Mouse (Mus musculus) spleen, adult 18-20 months (tissue): ENCODE measurements at regions not wholly inside any gene's neighbourhood (a gene's known extent, or its start where the extent isn't known, plus 50 kb on each side); places are given as distances from the start of the nearest gene placed in this dataset.

ENCODE experiments used
- DNase-seq, 2 experiments: peaks; one replicate each; pipeline ENCODE4 v3.0.0; 2022; ENCODE audit warnings: mixed read lengths in 2 of 2

DNA sequence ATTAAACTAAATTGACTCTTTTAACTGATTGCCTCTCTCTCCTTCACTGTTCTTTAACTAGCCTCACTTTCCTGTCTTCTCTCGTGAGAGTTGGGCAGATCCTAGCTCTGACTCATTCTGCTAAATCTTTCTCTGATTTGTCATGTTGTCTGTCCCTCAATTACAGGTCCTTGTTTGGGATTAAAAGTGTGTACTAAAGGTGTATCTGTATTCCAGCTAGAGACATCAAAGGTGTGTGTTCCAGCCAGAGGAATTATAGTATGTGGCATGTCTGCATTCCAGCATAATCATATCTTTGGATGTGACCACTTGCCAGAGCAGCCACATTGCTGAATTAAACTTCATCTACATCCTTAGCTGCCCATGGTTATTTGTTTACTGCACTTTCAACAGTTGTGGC is 167.5 kb upstream of the Fam83b start:
- no peak for DNase-seq

GRCm38 (mm10) chr9:76733812-76734211 is 166.9 kb upstream of the Fam83b start:
- no peak for DNase-seq

DNA sequence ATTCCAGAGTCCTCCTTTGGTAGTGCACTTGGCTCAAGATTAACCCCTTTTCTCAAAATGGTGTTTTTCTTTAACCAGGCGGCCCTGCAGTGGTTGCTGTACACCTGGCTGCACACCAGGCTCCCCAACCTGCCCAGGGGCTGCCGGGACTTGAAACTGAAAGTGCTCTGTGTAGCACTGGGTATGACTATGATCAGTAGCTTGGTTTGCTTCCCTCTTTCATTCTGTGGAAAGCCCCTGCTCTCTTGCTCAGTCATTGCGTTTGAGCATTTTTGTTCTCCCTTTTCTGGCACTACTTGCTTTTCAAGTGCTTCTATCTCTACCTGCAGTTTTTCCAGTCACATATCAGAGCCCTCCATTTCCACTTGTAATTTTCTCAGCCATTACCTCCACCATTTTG is 156.0 kb upstream of the Fam83b start:
- DNase-seq: no peak

GRCm38 (mm10) chr9:76715852-76716251 is 148.9 kb upstream of the Fam83b start:
- no peak for DNase-seq

DNA sequence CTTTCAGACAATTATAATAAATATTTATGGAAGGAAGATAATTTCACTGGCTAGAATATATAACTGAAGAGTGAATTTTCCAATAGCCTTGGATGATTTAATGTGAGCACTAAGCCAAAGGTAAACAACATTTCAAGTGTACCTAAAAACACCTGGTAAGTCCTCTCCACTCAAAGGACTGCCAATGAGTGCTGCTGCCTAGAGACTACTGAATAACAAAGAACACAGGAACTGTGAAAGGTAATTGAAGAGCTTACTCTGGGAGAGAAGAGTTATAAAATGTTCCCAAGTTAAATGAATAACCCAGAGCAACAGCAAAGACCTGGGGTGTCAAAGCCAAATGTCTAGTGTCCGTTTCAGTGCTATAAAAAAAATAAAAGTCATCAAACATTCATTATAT is 139.5 kb upstream of the Fam83b start:
- no peak for DNase-seq

GRCm38 (mm10) chr9:76705786-76706185 is 138.9 kb upstream of the Fam83b start:
- DNase-seq: no peak

DNA sequence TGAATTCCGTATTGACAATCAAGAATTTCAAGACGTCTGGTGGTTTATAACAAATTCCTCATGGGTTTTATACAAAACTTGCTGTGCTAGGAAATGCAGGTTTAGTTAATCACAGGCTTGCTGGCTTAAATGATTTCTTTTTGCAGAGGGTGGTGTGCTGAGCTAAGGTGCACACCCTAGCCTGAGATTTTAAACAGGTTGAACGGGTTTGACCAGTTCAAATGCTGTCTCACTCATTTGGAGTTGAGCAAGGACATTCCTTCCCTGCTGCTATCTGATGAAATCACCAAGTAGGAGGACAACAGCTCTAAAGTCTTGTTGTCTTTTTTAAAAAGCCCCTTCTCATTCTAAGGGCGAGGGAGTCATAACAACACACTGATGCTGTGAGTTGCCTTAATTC is 128.6 kb upstream of the Fam83b start:
- no peak for DNase-seq

- DNase-seq: no peak
These were observed 126.1 kb upstream of the Fam83b start for GRCm38 (mm10) chr9:76692976-76693375.

DNA sequence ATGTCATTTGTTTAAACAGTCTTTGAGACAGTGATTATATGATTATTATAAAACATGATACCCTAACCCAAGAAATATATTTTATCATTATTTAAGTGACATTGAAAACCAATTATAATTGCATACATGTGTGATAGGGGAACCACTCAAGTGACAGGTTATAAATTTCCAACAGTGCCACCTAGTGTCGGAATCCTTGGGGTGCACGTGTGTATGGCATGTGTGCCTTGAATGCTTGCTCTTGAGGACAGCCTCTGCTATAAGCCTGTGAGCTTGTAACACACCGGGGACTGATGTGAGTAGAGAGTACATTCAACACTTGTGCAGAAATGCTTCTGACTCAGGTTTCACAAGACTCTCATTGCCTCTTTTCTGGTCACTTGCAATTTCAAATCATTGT is 93.9 kb upstream of the Fam83b start:
- DNase-seq: peak in 1 of 2 experiments; percentile 31

DNA sequence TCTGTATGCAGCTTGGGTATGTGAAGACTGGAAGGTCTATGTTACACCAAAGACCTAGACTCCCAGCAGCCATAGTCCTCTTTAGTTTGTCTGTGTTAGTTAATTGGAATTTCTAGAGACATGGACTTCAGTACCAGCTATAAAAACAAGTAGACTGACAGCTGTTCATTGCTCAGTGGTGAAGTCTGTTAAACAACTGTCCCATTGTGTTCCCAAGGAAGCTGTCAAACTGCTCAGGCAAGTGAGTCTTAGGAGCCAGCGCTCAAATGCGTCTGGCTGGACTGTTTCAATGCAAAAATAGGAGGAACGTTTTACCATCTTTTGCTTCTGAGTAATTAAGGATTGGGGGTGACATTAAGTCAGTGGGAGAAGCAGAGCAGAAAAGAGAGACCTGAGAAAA is 92.9 kb upstream of the Fam83b start:
- DNase-seq: no peak

- DNase-seq: no peak
These were observed 86.4 kb upstream of the Fam83b start for GRCm38 (mm10) chr9:76653311-76653710.

DNA sequence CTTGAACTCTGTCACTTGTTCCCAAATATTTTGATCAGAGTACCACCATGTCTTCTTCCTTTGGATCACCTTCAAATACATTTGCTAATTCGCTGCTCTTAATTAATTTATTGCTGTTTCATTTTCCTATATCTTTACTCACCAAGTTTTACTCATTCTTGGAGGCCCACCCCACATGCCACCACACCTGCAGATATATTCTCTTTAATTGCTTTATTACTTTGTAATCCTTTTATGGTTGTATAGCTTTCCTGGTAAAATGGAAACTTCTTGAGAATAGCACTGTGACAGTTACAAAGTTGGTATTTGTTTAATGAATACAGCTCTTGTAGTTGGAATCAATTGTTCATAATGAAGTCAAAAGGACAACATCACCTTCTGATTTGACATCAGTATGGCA is 82.6 kb upstream of the Fam83b start:
- DNase-seq: no peak

- no peak for DNase-seq
These were observed 79.5 kb upstream of the Fam83b start for GRCm38 (mm10) chr9:76646383-76646782.
